Mouse (Mus musculus): Measurements from ENCODE around the gene Zfp354a.

DNA sequence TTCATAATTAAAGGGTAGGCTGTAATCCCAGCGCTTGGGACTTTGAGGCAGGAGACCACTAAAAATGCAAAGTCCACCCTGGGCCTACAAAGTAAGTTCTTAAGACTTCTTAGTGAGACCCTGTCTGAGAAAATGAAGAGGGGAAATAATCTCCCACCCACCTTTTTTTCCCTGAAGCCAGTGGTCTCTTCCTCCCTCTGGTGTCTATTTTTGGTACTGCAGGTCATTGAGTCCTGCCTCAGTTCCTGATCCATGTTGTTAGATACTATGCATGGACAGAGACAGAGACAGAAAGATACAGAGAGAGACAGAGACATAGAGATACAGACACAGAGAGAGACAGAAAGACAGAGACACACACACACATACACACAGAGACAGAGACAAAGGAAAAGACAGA lies 26.2 kb upstream of the Zfp354a start:
- TF ChIP-seq MAX (IDR thresholded peaks at IDR 0.05), result no peak
- TF ChIP-seq FOSL1 (IDR thresholded peaks at IDR 0.05; ENCODE audit: insufficient read depth, low read length, poor library complexity, severe bottlenecking), result no peak
- TF ChIP-seq CTCF (IDR thresholded peaks at IDR 0.05; ENCODE audit: control insufficient read depth, insufficient read depth, insufficient read length), result no peak
- no peak for TF ChIP-seq USF1 (IDR thresholded peaks at IDR 0.05; ENCODE audit: low read depth)
- TF ChIP-seq MYOG (IDR thresholded peaks at IDR 0.05; ENCODE audit: control insufficient read depth, extremely low read depth, insufficient read length), result no peak
- no peak for TF ChIP-seq CEBPB (IDR thresholded peaks at IDR 0.05; ENCODE audit: low read depth)
- no peak for TF ChIP-seq MYOD1 (IDR thresholded peaks at IDR 0.05; ENCODE audit: control insufficient read depth, insufficient read length, low read depth)
